Mouse (Mus musculus) telencephalon, adult 2 months (tissue): ENCODE measurements around the gene Dhx8.

Experiments
- DNase-seq: peaks from one replicate; pipeline ENCODE4 v3.0.0-alpha.2; 2011; ENCODE audit warnings: low read depth, low spot score

The Dhx8 gene

GRCm38 (mm10) chr11:101733596-101733995, 877 bp downstream of the Dhx8 start:
- no peak for DNase-seq

- DNase-seq = peak; percentile 35
These were observed 23.9 kb downstream of the Dhx8 start for GRCm38 (mm10) chr11:101756616-101757015.

DNA sequence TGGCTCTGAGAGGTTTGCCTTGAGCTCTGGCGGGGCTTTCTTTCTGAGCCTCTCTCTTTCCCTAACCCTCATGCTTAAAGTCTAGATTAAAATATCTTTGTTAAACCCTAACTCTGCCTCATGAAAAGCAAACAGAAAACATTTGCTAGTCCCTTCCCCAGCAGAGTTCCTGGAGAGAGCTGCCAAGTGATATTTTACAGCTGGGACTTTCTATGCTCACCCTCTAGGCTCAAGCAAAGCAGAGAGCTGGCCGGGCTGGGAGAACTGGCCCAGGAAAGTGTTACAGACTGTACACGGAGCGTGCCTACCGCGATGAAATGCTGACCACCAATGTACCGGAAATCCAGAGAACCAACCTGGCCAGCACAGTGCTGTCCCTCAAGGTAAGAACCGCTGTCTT, 24.6 kb downstream of the Dhx8 start:
- no peak for DNase-seq

GRCm38 (mm10) chr11:101758431-101758830, 25.7 kb downstream of the Dhx8 start:
- DNase-seq = peak; percentile 26

GRCm38 (mm10) chr11:101759530-101759929, 26.8 kb downstream of the Dhx8 start:
- DNase-seq = no peak

- no peak for DNase-seq
These were observed 31.0 kb downstream of the Dhx8 start for GRCm38 (mm10) chr11:101763723-101764122.

DNA sequence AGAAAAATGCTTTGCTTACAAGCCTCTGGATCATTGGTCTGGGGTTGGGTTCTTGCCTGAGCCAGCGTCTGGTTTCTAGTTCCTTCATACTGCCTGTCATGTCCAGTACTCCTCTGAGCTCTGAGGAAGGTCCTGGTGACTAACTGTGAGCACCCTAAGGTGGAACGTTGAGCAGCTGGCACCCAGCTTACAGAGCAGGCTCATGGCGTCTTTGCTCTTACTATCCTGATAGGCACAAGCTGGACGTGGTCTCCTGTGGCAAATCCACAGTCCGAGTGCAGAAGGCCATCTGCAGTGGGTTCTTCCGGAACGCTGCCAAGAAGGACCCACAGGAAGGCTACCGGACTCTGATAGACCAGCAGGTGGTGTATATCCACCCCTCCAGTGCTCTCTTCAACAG, 31.8 kb downstream of the Dhx8 start:
- no peak for DNase-seq

DNA sequence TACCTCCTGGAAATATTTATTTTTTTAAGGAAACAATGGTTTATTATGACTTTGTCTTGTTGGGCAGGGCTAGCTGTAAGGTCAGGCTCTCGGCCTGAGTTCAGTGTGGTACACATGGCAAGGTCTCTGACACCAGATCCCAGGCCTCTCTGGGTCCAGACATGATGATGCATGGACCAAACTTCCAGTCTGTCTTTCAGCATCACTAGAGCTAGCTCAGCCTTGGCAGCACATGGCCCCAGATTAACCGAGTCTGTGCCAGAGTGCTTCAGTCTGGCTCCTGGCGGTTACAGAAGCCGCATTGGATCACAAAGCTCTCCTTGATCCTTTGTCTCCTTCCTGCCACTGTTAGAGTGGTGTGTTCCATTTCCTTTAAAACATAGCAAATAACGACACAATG, 34.6 kb downstream of the Dhx8 start:
- DNase-seq = no peak

DNA sequence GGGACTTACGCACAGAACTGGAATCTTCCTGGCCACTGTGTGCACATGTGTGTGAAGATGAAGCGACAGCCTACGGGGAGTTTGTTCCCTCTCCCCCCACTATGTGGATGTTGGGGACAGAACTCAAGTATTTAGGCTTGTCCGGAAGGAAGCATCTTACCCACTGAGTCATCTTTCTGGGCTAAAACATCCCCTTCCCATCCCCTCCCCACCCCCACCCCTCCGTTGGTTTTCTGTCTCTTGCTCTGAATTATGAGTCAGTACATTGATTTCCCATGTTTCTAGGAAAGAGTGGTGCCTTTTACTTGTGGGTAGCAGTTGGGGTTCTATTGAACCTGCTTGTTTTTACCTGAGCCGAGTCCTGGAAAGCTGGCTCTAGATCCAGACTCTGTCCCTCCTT, 36.0 kb downstream of the Dhx8 start:
- no peak for DNase-seq

- no peak for DNase-seq
These were observed 37.5 kb downstream of the Dhx8 start for GRCm38 (mm10) chr11:101770266-101770665.

DNA sequence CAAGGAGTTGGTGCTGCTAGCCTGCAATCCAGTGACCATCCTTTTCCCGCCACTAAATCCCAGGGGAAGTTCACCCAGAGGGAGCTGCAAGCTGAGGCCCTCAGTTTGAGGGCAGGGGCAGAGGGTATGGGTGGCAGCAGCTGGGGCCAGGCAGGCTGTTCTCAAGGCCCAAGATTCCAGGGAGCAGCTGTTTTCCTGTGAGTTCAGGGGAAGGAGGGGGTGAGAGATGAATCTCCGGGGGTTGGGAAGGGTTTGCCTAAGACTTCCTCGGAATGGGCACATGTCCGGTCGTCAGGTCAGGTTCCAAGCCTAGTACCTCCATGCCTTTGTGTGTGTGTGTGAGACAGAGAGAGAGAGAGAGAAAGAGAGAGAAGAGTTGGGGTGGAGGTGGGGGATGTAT, 39.3 kb downstream of the Dhx8 start:
- no peak for DNase-seq

DNA sequence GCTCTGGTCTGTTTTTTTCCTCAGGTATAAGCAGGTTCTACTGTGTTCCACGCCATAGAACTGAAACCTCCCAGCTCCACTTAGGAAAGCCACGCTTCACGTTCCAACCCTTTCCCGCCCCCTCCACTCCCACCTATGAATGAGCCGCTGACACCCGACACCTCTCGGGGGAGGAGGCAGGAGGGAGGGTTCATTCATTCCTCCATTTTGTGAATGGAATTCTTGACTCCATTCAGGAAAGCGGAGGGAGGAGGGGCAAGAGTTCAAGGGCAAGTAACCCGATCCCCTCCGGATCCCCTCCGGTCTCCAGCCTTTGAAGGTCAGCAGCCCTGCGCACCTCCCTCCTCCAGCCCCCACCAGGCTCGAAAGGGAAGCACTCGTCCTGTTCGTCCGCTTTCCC, 39.7 kb downstream of the Dhx8 start:
- DNase-seq = no peak

- DNase-seq = no peak
These were observed 44.1 kb downstream of the Dhx8 start for GRCm38 (mm10) chr11:101776846-101777245.

DNA sequence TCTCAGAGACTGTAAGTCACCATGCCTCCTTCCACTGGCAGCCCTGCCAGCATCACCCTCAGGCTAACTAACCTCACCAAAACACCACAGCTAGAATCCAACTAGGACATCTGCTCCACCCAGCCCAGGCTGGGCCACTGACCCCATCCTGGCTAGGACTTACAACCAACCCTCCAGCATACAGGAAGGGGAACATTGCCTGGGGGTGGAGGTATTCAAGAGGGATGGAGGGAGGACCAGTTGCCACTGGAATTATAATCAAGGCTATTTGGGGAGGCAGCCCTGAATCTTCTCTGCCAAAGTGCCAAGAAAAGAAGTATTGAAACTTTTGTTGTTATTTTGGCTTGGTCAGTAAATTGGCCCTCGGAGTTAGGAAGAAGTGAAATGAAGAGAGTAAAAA, 50.4 kb downstream of the Dhx8 start:
- DNase-seq = no peak

DNA sequence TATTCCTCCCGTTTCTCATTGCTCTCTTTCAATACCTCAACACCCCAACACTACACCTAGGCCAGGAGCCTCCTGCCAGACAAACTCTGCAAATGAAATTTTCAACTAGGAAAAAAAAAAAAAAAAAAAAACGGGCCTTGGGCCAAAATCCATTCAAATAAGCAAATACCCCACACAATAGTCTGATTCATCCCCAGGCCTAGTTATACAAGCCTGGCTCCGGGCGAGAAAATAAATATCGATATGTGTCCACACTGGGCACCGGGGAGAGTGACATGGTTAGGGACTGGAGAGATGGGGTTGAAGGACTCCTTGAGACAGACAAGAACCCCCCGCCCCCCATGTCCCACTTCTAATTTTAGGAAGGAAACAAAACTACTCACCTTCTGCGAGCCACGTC, 50.9 kb downstream of the Dhx8 start:
- no peak for DNase-seq

DNA sequence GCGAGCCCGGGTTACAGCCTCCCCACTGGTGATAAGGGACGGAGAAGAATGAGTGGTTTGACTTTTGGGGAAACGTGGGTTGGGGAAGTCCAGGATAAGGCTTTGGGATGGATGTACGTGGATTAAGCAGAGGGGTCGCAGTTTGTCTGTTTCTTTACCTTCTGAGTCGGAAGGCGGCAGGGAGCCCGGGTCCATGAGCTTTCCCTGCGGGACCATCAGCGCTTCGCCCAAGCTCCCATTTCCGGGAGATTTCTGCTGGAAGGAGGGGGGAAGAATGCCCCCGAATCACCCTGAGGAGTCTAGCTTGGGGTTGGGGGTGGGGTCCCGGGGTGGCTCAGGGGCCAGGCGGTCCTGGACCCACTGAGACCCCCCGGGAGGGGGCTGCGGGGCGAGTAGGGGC, 51.4 kb downstream of the Dhx8 start:
- no peak for DNase-seq

- DNase-seq = no peak
These were observed 51.9 kb downstream of the Dhx8 start for GRCm38 (mm10) chr11:101784488-101785142.

GRCm38 (mm10) chr11:101785143-101785851, 52.6 kb downstream of the Dhx8 start, which contains the start of gene Etv4:
Etv4 (minus strand) TSS chr11:101785371.
- DNase-seq = peak; percentile 82

DNA sequence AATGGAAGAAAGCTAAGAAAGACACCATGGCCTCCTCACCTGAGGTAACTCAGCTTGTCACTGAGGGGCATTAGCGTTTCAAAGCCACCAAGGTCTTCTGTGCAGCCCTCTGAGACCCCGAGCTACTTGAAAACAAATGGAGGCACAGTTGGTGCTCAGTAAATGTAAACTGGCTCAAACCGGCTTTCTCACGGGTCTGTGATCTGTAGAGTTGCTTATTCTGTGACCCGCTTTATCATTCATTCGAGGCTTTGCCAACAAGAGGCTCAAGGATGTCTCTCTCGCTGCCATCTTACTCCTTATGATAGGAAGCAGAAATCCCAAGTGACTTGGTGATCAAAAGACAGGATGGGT, 53.1 kb downstream of the Dhx8 start:
- DNase-seq = no peak

DNA sequence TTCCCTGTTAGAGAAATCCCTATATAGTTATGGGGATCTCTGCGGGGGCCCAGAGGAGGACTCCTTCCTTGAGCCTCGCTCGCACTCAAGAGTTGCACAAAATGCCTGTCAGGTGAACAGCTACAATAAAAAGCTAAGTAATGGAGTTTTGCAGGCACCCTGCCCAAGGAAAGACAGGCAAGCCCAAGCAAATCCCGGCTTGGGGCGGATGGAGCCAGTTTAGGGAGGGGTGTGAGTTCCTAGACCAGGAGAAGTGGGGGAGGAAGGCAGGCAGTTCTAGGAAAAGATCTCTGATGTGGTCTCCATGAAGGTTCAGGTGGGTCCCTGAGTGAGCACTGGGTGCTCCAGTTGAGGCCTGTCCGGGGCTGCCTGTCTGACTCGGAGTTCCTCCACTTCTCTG, 53.9 kb downstream of the Dhx8 start:
- DNase-seq = no peak

DNA sequence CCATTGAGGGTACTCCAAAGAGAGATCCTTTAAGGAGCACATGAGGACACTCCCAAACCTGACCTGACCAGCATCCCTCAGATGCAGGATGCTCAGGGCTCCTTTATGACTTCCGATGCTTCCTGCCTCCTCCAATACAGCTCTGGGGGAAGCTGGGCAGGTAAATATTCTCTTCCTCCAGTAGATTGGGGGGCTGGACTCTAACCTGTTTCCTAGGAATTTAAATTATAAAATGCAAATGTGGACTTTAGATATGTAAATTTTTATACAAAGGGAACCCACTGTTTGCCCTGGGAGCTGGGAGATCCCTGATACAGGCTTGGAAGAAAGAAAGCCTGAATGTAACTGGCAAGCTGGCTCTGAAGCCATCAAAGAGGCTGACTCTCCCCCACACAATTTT, 54.7 kb downstream of the Dhx8 start:
- no peak for DNase-seq

DNA sequence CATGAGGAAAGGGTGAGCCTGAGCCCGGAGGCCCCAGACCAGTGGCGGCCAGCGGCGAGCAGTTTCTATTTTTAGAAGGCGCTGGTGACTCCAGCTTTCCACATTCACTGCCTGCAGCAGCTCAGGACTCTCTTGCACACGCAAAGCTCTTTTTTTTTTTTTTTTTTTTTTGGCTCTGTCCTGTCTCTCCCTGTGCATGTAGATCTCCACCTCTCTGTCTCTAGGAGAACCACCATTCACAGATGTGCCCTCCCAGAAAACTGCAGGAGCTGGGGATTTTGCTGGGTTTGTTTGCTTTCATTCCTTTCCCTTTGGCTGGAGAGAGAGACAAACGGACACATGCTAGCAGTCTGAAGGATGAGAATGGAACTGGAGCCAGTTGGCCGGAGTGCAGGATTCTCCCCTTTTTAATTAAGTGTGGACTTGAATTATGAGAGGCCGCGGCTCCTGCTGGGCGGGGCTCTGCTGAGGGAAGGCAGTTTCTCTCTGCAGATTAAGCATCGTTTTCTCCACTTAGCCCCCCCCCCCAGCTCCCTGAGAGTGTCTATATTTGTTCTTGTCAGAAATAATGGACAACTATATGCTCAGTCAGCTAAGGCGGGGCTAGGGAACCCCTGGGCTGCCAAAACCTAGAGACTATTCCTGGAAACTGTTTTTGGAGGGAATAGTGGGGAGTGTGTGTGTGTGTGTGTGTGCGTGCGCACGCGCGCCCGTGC, 58.2 kb downstream of the Dhx8 start:
- DNase-seq = no peak

GRCm38 (mm10) chr11:101797355-101797754, 64.6 kb downstream of the Dhx8 start:
- no peak for DNase-seq
